Mouse (Mus musculus) megakaryocyte, embryonic 14.5 days (primary cell): ENCODE measurements around the gene Rnd2.

ENCODE experiments used
- FLI1 ChIP-seq: IDR thresholded peaks from 2 replicates; pipeline ENCODE4 v1.6.1; 2012; ENCODE audit warnings: low read length, inconsistent platforms, mixed read lengths
- GATA1 ChIP-seq: IDR thresholded peaks from 3 replicates; pipeline ENCODE4 v1.6.1; 2012; ENCODE audit warnings: mixed read lengths, low read length, inconsistent platforms, borderline replicate concordance

DNA sequence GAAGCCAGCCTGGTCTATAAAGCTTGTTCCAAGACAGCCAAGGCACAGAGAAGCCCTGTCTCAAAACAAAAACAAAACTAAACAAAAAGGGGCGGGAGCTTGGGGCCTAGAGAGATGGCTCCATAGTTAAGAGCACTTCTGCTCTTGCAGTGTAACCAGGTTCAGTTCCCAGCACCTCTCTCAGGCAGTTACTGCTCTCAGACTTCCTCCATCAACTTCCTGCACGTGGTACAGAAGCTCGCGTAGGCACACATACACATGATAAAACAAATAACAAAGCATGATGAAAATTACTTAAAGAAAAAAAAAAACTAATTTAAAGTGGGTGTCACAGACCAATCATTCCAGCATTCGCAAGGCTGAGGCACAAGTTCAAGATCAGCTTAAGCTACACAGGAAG, 44.7 kb upstream of the Rnd2 start:
- no peak for TF ChIP-seq GATA1
- TF ChIP-seq FLI1: no peak
